Mouse (Mus musculus) bone marrow macrophage, adult 2 months (primary cell): ENCODE data around the gene Gm13289.

Experiments used
- CTCF ChIP-seq: IDR thresholded peaks from 2 replicates; pipeline ENCODE4 v1.5.1; 2012; ENCODE audit warnings: low read depth, mild to moderate bottlenecking, low read length, moderate library complexity
- POLR2A ChIP-seq: IDR thresholded peaks from 2 replicates; pipeline ENCODE4 v1.6.1; 2012; ENCODE audit warnings: mild to moderate bottlenecking, low read depth, low read length, borderline replicate concordance

GRCm38 (mm10) chr4:88741426-88741825, 35.3 kb upstream of the Gm13289 start:
- TF ChIP-seq POLR2A, result no peak
- no peak for TF ChIP-seq CTCF
